Mouse (Mus musculus): ENCODE measurements around the gene Sdhaf3. TPM values are rescaled to one million over a fixed set of nuclear protein-coding genes. Genes with fewer than 3 reads are reported as not detected.

Sdhaf3 gene
- polyA plus RNA-seq, 1 experiment, result 0.10 TPM

- TF ChIP-seq POLR2A (IDR thresholded peaks at IDR 0.05; ENCODE audit: low read depth, low read length) (no peak), CTCF (IDR thresholded peaks at IDR 0.05; ENCODE audit: extremely low read depth, insufficient read length, insufficient replicate concordance, low read depth, low read length) (no peak)
- H3K4me3 ChIP-seq (ENCODE audit: low read depth, low read length), result no peak overlapping the region
- WGBS, result 73% methylated on average over 2 of the region's 2 CpGs
Measured at GRCm38 (mm10) chr6:7085506-7085905, 129.7 kb downstream of the Sdhaf3 start.

DNA sequence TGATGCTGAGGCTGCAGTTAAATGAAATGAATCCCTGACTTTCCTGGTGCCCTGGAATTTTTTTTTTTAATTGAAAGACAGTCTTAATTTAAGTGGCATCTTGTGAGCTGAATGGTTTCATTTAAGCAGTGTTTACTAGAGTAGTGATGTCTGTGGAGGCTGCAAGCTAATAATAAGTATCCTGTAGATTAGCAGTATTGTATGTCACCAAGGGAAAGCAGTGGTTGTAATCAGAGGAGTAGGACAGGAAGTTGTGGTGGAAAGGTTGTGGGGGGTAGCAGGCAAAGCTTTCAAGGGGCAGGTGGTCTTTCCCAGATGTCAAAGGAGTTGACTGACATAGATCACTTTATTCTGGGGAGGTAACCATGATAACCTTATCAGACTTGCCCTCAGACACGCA lies 136.3 kb downstream of the Sdhaf3 start:
- Histone ChIP-seq H3K27ac (ENCODE audit: insufficient read depth, low read depth, low read length) (no peak overlapping the region), H3K27me3 (ENCODE audit: control insufficient read depth, insufficient read depth, low read length) (no peaks in the 10 kb centered on the region), H3K4me3 (ENCODE audit: low read depth, low read length) (no peak overlapping the region), H3K36me3 (ENCODE audit: control insufficient read depth, insufficient read depth, low read length) (no peaks in the 10 kb centered on the region), H3K4me1 (ENCODE audit: control insufficient read depth, insufficient read depth, insufficient read length, low read length) (no peaks in the 10 kb centered on the region)
- TF ChIP-seq CTCF (IDR thresholded peaks at IDR 0.05; ENCODE audit: extremely low read depth, insufficient read length, insufficient replicate concordance, low read depth, low read length) (no peak), POLR2A (IDR thresholded peaks at IDR 0.05; ENCODE audit: low read depth, low read length) (no peak)
- 69% methylated on average over 1 of the region's 1 CpGs for WGBS

More at GRCm38 (mm10) chr6:7085506-7085905, 129.7 kb downstream of the Sdhaf3 start:
- Histone ChIP-seq H3K27me3 (ENCODE audit: control insufficient read depth, insufficient read depth, low read length) (no peaks in the 10 kb centered on the region), H3K4me1 (ENCODE audit: control insufficient read depth, insufficient read depth, insufficient read length, low read length) (no peaks in the 10 kb centered on the region), H3K36me3 (ENCODE audit: control insufficient read depth, insufficient read depth, low read length) (no peaks in the 10 kb centered on the region), H3K27ac (ENCODE audit: insufficient read depth, low read depth, low read length) (no peak overlapping the region)

Other genes starting within 250 kb of the Sdhaf3 start
- gene Dlx6, start 92.7 kb upstream of the Sdhaf3 start, polyA plus RNA-seq (2012; rRNA removed), result not detected in 2 replicates
- gene Dlx5, start 73.9 kb upstream of the Sdhaf3 start, polyA plus RNA-seq (2012; rRNA removed), result 0.11 TPM in 1 of 2 replicates, not detected in the other